Mouse (Mus musculus): Measurements from ENCODE around the gene Tarbp1.

- TF ChIP-seq CTCF (IDR thresholded peaks at IDR 0.05; ENCODE audit: low read depth) (no peak), EP300 (IDR thresholded peaks at IDR 0.05; ENCODE audit: low read depth) (no peak)
These were observed 10.8 kb downstream of the Tarbp1 start for GRCm38 (mm10) chr8:126464071-126464470.

Data from heart, postnatal 0 days (tissue).